9 mouse cellular contexts compared by ENCODE assay signal in genomic region chr10:93771931-93772465, GRCm38 (mm10). TPM values are rescaled to one million over a fixed set of nuclear protein-coding genes. Genes with fewer than 3 reads are reported as not detected.
DNase-seq lines count a peak whose midpoint lies in the region; ATAC-seq and TF ChIP-seq lines count a peak whose summit lies in the region.
"Had no signal": no experiment of that assay in that cellular context is flagged by ENCODE, and none has a peak within 500 bp of the region (broad histone marks: within the 10 kb centered on the region; RNA-seq: fewer than 3 reads in every experiment).

No protein-coding gene starts in this region.

- no peaks in the 10 kb centered on the region for H3K9me3 ChIP-seq in neural tube, embryonic 15.5 days (replicated peaks)
- H3K9me3 ChIP-seq: embryonic facial prominence, embryonic 12.5 days had no signal

- DNase-seq in kidney, postnatal 14 days: peak; percentile 36
- no peak for DNase-seq in kidney, adult 18-20 months
- DNase-seq in cerebellum, postnatal 25 days: peak; percentile 81 to 84
- DNase-seq in layer of hippocampus, adult 2 months (ENCODE audit: low spot score in 2 of 2): peak; percentile 73 to 80
- DNase-seq in testis, postnatal 10 days (ENCODE audit: low spot score): no peak
- DNase-seq in urinary bladder, postnatal 4 days (ENCODE audit: low spot score in 2 of 2): no peak
- DNase-seq in adrenal gland, adult 8-10 months: no peak

- peak; percentile 87 for ATAC-seq in neural tube, embryonic 15.5 days (ENCODE audit: low FRiP score)

- peak overlapping the region; percentile 47 for H3K27ac ChIP-seq in layer of hippocampus, adult 2 months
- H3K27ac ChIP-seq in neural tube, embryonic 15.5 days (replicated peaks): no peak overlapping the region
- H3K27ac ChIP-seq: embryonic facial prominence, embryonic 12.5 days had no signal

- peaks cover 16% of the 10 kb centered on the region for H3K27me3 ChIP-seq in neural tube, embryonic 15.5 days (replicated peaks)
- H3K27me3 ChIP-seq: embryonic facial prominence, embryonic 12.5 days had no signal

- no peak for TF ChIP-seq CTCF in layer of hippocampus, adult 2 months (conservative IDR thresholded peaks at IDR 0.05)

- H3K9ac ChIP-seq in neural tube, embryonic 15.5 days (replicated peaks): no peak overlapping the region
- H3K9ac ChIP-seq: embryonic facial prominence, embryonic 12.5 days had no signal

- H3K4me2 ChIP-seq in neural tube, embryonic 15.5 days: no peak overlapping the region
- H3K4me2 ChIP-seq: embryonic facial prominence, embryonic 12.5 days had no signal

- 0 out of 2 replicates have a peak, but pooled peaks cover 2% of the 10 kb centered on the region for H3K4me1 ChIP-seq in neural tube, embryonic 15.5 days

- H3K36me3 ChIP-seq in neural tube, embryonic 15.5 days: no peaks in the 10 kb centered on the region
- H3K36me3 ChIP-seq: embryonic facial prominence, embryonic 12.5 days had no signal

- no peak overlapping the region for H3K4me3 ChIP-seq in layer of hippocampus, adult 2 months
- no peak overlapping the region for H3K4me3 ChIP-seq in neural tube, embryonic 15.5 days (replicated peaks)
- H3K4me3 ChIP-seq: embryonic facial prominence, embryonic 12.5 days had no signal

- WGBS in neural tube, embryonic 15.5 days: 9% methylated on average over 9 of the region's 9 CpGs

RNA-seq across cellular contexts. Expression of gene Usp44, which starts 59.4 kb away (rescaled TPM):
- not detected for total RNA-seq in layer of hippocampus, adult 2 months (2021)
- polyA plus RNA-seq in neural tube, embryonic 15.5 days (2015; fragmentation: Nextera tagmentation; extraction: Ambion mirVana): 0.08 and 0.37 TPM in 2 replicates
- total RNA-seq in adrenal gland, adult 8-10 months (2022): not detected

Comparison
In these comparisons a context has a peak if more than half of its experiments do, and no peak if none do; other contexts are left out.
1. DNase-seq: peak in kidney, postnatal 14 days (single experiment), cerebellum, postnatal 25 days (2 of 2) and layer of hippocampus, adult 2 months (2 of 2); none in kidney, adult 18-20 months (single experiment), testis, postnatal 10 days (single experiment), urinary bladder, postnatal 4 days (0 of 2) and adrenal gland, adult 8-10 months (single experiment).